Mouse (Mus musculus) natural killer cell, adult 2 months (primary cell): ENCODE measurements around the gene Serp1.
"Not testable (repeated sequence)": the region's sequence is repeated elsewhere in the genome, so short reads cannot be mapped to it uniquely, and the experiment has no call there.

Experiments
- DNase-seq, 2 experiments: peaks; one replicate each; pipeline ENCODE4 v3.0.0; 2022; ENCODE audit warnings: low spot score in 2 of 2

The Serp1 gene

DNA sequence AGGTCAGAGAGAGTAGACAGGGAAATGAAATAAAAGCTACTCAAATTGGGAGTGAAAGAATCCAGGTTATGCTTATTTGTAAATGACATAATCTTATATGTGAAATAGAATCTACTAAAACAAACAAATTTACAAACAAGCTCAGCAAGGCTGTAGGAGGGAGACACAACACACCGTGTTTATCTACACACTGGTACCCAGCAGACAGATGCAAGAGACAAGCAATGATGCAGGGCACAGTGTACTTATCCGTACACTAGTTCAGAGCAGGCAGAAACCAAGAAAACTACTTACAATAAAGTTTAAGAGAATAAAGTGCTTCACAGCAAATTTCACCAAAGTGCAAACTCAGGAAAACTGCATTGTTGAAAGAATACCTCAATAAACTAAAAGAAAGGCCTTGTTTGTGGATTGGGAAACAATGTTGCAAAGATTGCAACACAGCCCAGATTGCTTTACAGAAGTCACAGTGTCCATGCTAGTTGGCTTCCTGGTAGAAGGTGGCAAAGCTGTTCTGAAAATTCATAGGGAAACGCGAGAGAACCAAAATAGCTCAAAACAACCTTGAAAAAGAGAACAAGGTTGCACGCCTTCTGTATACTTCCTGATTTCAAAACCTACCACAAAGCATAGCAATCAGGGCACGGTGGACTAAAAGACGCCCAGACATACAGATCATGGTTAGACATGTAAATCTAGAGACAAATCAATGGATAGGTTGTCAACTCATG is 17.5 kb downstream of the Serp1 start:
- DNase-seq, result peak in 1 of 2 experiments; percentile 16

- DNase-seq, result no peak
Measured at GRCm38 (mm10) chr3:58504676-58505075, 21.0 kb downstream of the Serp1 start.

GRCm38 (mm10) chr3:58503720-58504333 is 21.9 kb downstream of the Serp1 start:
- DNase-seq, result no peak

GRCm38 (mm10) chr3:58501961-58502360 is 23.7 kb downstream of the Serp1 start:
- DNase-seq, result peak in 1 of 2 experiments; percentile 13

GRCm38 (mm10) chr3:58493621-58494020 is 32.1 kb downstream of the Serp1 start:
- no peak for DNase-seq

GRCm38 (mm10) chr3:58490787-58491186 is 34.9 kb downstream of the Serp1 start:
- DNase-seq, result peak in 1 of 2 experiments; percentile 33

GRCm38 (mm10) chr3:58487999-58488775 is 37.5 kb downstream of the Serp1 start:
- no peak for DNase-seq

GRCm38 (mm10) chr3:58487121-58487520 is 38.6 kb downstream of the Serp1 start:
- DNase-seq, result no peak

GRCm38 (mm10) chr3:58485883-58486282 is 39.8 kb downstream of the Serp1 start:
- DNase-seq, result peak in 1 of 2 experiments; percentile 37

DNA sequence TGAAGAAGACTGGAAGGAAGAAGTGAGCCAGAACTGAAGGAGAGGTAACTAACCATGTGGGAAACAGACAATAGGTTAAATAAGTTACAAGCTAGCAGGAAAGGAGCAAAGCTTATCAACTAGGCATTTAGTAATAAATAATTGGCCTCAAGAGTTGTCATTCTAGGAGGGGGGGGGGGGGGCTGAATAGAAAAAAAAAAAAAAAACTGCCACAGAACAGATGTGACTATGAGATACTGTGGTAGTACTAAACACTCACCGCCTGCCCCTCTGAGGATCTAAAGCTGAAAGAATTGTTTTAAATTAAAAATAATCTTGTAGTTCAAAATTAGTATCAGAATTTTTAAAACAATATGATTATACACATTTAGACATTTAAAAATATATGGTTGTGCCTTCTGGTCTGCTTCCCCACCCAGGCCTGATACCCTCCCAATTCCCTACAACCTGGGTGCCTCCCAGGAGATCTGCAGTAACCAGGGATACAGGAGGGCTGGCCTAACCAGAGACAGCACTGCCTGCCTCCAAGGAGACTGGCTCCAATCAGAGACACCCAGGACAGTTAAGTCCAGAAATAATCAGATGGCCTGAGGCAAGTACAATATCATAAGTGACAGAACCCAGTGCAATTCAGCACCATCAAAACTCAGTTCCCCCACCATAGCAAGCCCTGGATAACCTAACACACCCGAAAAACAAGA is 46.8 kb downstream of the Serp1 start:
- DNase-seq, result no peak

GRCm38 (mm10) chr3:58475298-58475697 is 50.4 kb downstream of the Serp1 start:
- DNase-seq, result not testable (repeated sequence)
